Mouse (Mus musculus) CH12.LX (cell line): ENCODE data around the gene Icmt. TPM values are rescaled to one million over a fixed set of nuclear protein-coding genes. Genes with fewer than 3 reads are reported as not detected.

Experiments used
- DNase-seq: peaks from one replicate; pipeline ENCODE4 v3.0.0-alpha.2; 2013; ENCODE audit errors: extremely low read depth
- H3K27ac ChIP-seq: 2 replicates; pipeline ENCODE4 v1.5.1; 2012; ENCODE audit warnings: low read depth, mild to moderate bottlenecking, control low read depth, moderate library complexity; ENCODE audit not compliant: insufficient read depth
- H3K27me3 ChIP-seq: replicated peaks from 2 replicates; pipeline ENCODE3; 2012; ENCODE audit warnings: inconsistent platforms
- H3K36me3 ChIP-seq, 2 experiments: replicated peaks in 1 of 2; 2 replicates each; pipeline versions ENCODE3 to v1.6.1; 2012; ENCODE audit warnings: inconsistent platforms in 1 of 2, low read length in 1 of 2, mild to moderate bottlenecking in 1 of 2, mixed read lengths in 1 of 2, moderate library complexity in 1 of 2; ENCODE audit not compliant: control insufficient read depth in 1 of 2, insufficient read depth in 1 of 2
- H3K4me1 ChIP-seq, 2 experiments: 2 replicates each; pipeline ENCODE4 v1.6.1; 2012; ENCODE audit warnings: inconsistent platforms in 1 of 2, moderate library complexity in 1 of 2; ENCODE audit not compliant: insufficient read depth in 2 of 2, control insufficient read depth in 1 of 2
- H3K4me2 ChIP-seq: 2 replicates; pipeline ENCODE4 v1.6.1; 2012; ENCODE audit warnings: low read depth, mild to moderate bottlenecking, control low read depth; ENCODE audit not compliant: poor library complexity, insufficient read depth, severe bottlenecking
- H3K4me3 ChIP-seq, 3 experiments: fragments of 150-350 bp in 1 of 3; sonication (generic) in 1 of 3; replicated peaks in 1 of 3; 2 replicates each; pipeline versions ENCODE3 to v1.5.1; 2011 to 2012; ENCODE audit warnings: low read depth in 2 of 3, low read length in 2 of 3, mild to moderate bottlenecking in 2 of 3, moderate library complexity in 2 of 3, control low read depth in 1 of 3, improper control_type of control experiment in 1 of 3, inconsistent platforms in 1 of 3, mixed read lengths in 1 of 3; ENCODE audit not compliant: poor library complexity in 1 of 3
- H3K79me2 ChIP-seq: replicated peaks from 2 replicates; pipeline ENCODE4 v1.6.1; 2012; ENCODE audit warnings: mild to moderate bottlenecking, moderate library complexity; ENCODE audit not compliant: control insufficient read depth, poor library complexity, insufficient read depth, severe bottlenecking; ENCODE audit errors: extremely low read depth
- H3K9ac ChIP-seq: 2 replicates; pipeline ENCODE4 v1.6.1; 2012; ENCODE audit warnings: low read depth, mild to moderate bottlenecking, control low read depth, moderate library complexity; ENCODE audit not compliant: insufficient read depth
- H3K9me3 ChIP-seq: replicated peaks from 2 replicates; pipeline ENCODE3; 2012; ENCODE audit warnings: low read length, inconsistent platforms, mixed read lengths
- BHLHE40 ChIP-seq: IDR thresholded peaks from 2 replicates; pipeline ENCODE4 v1.6.1; 2011; ENCODE audit warnings: mild to moderate bottlenecking, low read depth, low read length, improper control_type of control experiment
- ELF1 ChIP-seq: IDR thresholded peaks from 2 replicates; pipeline ENCODE4 v1.6.1; 2014; ENCODE audit warnings: low read depth, mild to moderate bottlenecking, inconsistent platforms, low read length, improper control_type of control experiment
- EP300 ChIP-seq: IDR thresholded peaks from 2 replicates; pipeline ENCODE4 v1.6.1; 2011; ENCODE audit warnings: low read length, improper control_type of control experiment
- JUND ChIP-seq: conservative IDR thresholded peaks from 2 replicates; pipeline ENCODE4 v1.6.1; 2011; ENCODE audit warnings: low read depth, low read length, improper control_type of control experiment
- KAT2A ChIP-seq: IDR thresholded peaks from 2 replicates; pipeline ENCODE4 v1.6.1; 2012; ENCODE audit warnings: low read length, improper control_type of control experiment, inconsistent platforms; ENCODE audit not compliant: insufficient replicate concordance
- MAX ChIP-seq: IDR thresholded peaks from 2 replicates; pipeline ENCODE4 v1.6.1; 2011; ENCODE audit warnings: low read length, improper control_type of control experiment
- MEF2A ChIP-seq: IDR thresholded peaks from 2 replicates; pipeline ENCODE4 v1.6.1; 2014; ENCODE audit warnings: low read depth, mild to moderate bottlenecking, inconsistent platforms, low read length, improper control_type of control experiment, borderline replicate concordance
- NRF1 ChIP-seq: IDR thresholded peaks from 2 replicates; pipeline ENCODE4 v1.6.1; 2014; ENCODE audit warnings: low read depth, mild to moderate bottlenecking, inconsistent platforms, low read length, improper control_type of control experiment, moderate library complexity
- PAX5 ChIP-seq: IDR thresholded peaks from 2 replicates; pipeline ENCODE4 v1.6.1; 2012; ENCODE audit warnings: low read length, inconsistent platforms, mixed read lengths
- POLR2A ChIP-seq: IDR thresholded peaks from 2 replicates; pipeline ENCODE4 v1.6.1; 2011; ENCODE audit warnings: low read depth, mild to moderate bottlenecking, improper control_type of control experiment, low read length
- POLR2AphosphoS2 ChIP-seq: IDR thresholded peaks from 2 replicates; pipeline ENCODE4 v1.6.1; 2011; ENCODE audit warnings: low read depth, low read length, improper control_type of control experiment
- SIN3A ChIP-seq: IDR thresholded peaks from 2 replicates; pipeline ENCODE4 v1.6.1; 2012; ENCODE audit warnings: low read length, improper control_type of control experiment, inconsistent platforms
- SMC3 ChIP-seq: IDR thresholded peaks from 2 replicates; pipeline ENCODE4 v1.6.1; 2011; ENCODE audit warnings: low read depth, low read length, improper control_type of control experiment
- USF2 ChIP-seq: conservative IDR thresholded peaks from 2 replicates; pipeline ENCODE4 v1.6.1; 2011; ENCODE audit warnings: low read depth, low read length, improper control_type of control experiment
- ZC3H11A ChIP-seq: IDR thresholded peaks from 2 replicates; pipeline ENCODE4 v1.6.1; 2012; ENCODE audit warnings: low read depth, mild to moderate bottlenecking, inconsistent platforms, low read length, improper control_type of control experiment
- ZKSCAN1 ChIP-seq: IDR thresholded peaks from 2 replicates; pipeline ENCODE4 v1.6.1; 2012; ENCODE audit warnings: low read depth, inconsistent platforms, low read length, improper control_type of control experiment, borderline replicate concordance
- ZMIZ1 ChIP-seq: IDR thresholded peaks from 2 replicates; pipeline ENCODE4 v1.6.1; 2012; ENCODE audit warnings: low read depth, mild to moderate bottlenecking, inconsistent platforms, low read length, improper control_type of control experiment
- ZNF384 ChIP-seq: IDR thresholded peaks from 2 replicates; pipeline ENCODE4 v1.6.1; 2012; ENCODE audit warnings: low read depth, low read length, improper control_type of control experiment, inconsistent platforms
- dilution Hi-C: fragments of 300-500 bp; cut with MboI; formaldehyde crosslinking; loops from 2 replicates; pipeline ENCODE4 v1.14.3; 2020; ENCODE audit warnings: low sequenced_read_pairs; ENCODE audit not compliant: extremely low pct_unique_long_range_greater_than_20kb, extremely low pct_ligation_motif_present
- in situ Hi-C: fragments of 300-500 bp; cut with MboI; formaldehyde crosslinking; loops from 3 replicates; pipeline ENCODE4 v1.14.3; 2019; ENCODE audit warnings: low sequenced_read_pairs, low pct_ligation_motif_present, low pct_unique_long_range_greater_than_20kb, mixed read lengths
- polyA plus RNA-seq: library from polyadenylated mRNA; unstranded; fragments of >175 nt; gene quantifications from 2 replicates; pipeline ENCODE4 v1.2.1, GENCODE M21; 2012; ENCODE audit warnings: low read depth; ENCODE audit not compliant: insufficient read length
- total RNA-seq, 2 experiments: library from RNA; depleted of rRNA; stranded (reverse); fragments of 300-350 nt in 1 of 2; fragments of >200 nt in 1 of 2; gene quantifications; 2 replicates each; pipeline ENCODE4 v1.2.3; 2012 to 2014

Icmt gene
- total and polyA plus RNA-seq, 3 experiments = 18.5 to 29.8 (median 21.5) TPM

DNA sequence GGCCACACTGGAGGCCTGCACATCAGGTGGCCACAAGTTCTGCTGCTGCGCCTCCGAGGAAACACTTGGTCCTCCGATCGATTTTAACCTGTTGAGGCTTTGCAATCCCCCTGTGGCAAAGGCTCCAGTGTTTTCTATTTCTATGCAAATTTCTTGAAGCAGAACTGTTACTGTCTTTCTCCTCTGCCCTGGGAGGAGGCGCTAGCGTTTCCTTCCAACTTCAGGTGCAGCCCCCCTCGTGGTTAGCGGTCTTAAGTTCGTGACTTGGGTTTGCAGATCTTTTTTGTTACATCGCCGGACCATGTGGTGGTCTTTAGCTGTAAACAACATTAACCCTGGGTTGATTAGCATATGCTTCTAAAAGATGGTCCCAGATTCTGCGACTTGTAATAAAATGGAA, 36.6 kb downstream of the Icmt start:
- Histone ChIP-seq H3K9ac (no peak overlapping the region), H3K9me3 (no peaks in the 10 kb centered on the region), H3K79me2 (peaks cover 28% of the 10 kb centered on the region), H3K4me2 (no peak overlapping the region), H3K4me1 (peaks cover 8 to 66% of the 10 kb centered on the region in 2 experiments), H3K36me3 (peaks cover 71 to 84% of the 10 kb centered on the region in 2 experiments), H3K27me3 (no peaks in the 10 kb centered on the region), H3K27ac (no peak overlapping the region), H3K4me3 (no peak overlapping the region)
- in situ Hi-C loops (no loop called here), dilution Hi-C loops (no loop called here)
- TF ChIP-seq PAX5 = no peak
- 0 out of 2 replicates have a peak, but pooled peaks have one; percentile 24 for TF ChIP-seq POLR2A
- DNase-seq = no peak

DNA sequence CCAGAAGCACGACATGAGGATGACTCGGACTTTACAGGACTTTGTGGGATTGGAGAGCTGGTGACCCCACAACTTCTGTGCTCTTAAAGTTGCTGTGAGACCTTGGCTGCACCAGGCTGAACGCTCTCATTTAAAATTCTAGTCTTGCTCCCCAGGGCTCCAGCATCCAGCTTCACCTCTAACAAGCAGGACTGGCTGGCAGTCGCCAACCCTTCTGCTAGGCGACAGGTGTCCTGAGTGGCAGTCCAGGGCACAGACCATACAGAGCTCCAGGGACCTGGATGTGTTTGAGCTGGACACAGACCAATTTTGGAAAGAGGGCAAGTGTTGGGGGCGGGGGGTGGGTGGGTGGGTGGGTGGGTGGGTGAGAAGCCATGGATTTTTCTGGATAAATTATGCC, 40.7 kb downstream of the Icmt start:
- Histone ChIP-seq H3K27ac (no peak overlapping the region), H3K4me3 (no peak overlapping the region), H3K9ac (no peak overlapping the region), H3K79me2 (no peaks in the 10 kb centered on the region), H3K9me3 (peaks cover 2% of the 10 kb centered on the region), H3K27me3 (no peaks in the 10 kb centered on the region), H3K4me1 (peaks cover 5 to 32% of the 10 kb centered on the region in 2 experiments; a peak in 3 of 4 replicates), H3K36me3 (peaks cover 34 to 46% of the 10 kb centered on the region in 2 experiments), H3K4me2 (no peak overlapping the region)
- no peak for DNase-seq
- dilution Hi-C loops = no loop called here
- in situ Hi-C loops = no loop called here
- TF ChIP-seq POLR2AphosphoS2 (no peak), ELF1 (no peak), JUND (no peak), USF2 (no peak), KAT2A (no peak), MAX (no peak), ZNF384 (no peak), PAX5 (no peak), NRF1 (no peak), SMC3 (no peak), ZC3H11A (no peak), SIN3A (no peak), BHLHE40 (no peak), EP300 (no peak), MEF2A (no peak), ZMIZ1 (no peak), ZKSCAN1 (no peak)
